Mouse (Mus musculus): Measurements from ENCODE around the gene Cpn1.

The Cpn1 gene

GRCm38 (mm10) chr19:43981992-43982391 lies 4.4 kb downstream of the Cpn1 start:
- DNase-seq (ENCODE audit: low read depth, low spot score), result no peak

GRCm38 (mm10) chr19:43980711-43981110 lies 5.6 kb downstream of the Cpn1 start:
- no peak for DNase-seq (ENCODE audit: low read depth, low spot score)

- DNase-seq (ENCODE audit: low read depth, low spot score), result no peak
Measured at GRCm38 (mm10) chr19:43977799-43978198, 8.6 kb downstream of the Cpn1 start.

GRCm38 (mm10) chr19:43976661-43977060 lies 9.7 kb downstream of the Cpn1 start:
- no peak for DNase-seq (ENCODE audit: low read depth, low spot score)

- no peak for DNase-seq (ENCODE audit: low read depth, low spot score)
Measured at GRCm38 (mm10) chr19:43974221-43974620, 12.1 kb downstream of the Cpn1 start.

GRCm38 (mm10) chr19:43973711-43974110 lies 12.6 kb downstream of the Cpn1 start:
- DNase-seq (ENCODE audit: low read depth, low spot score), result no peak

- no peak for DNase-seq (ENCODE audit: low read depth, low spot score)
Measured at GRCm38 (mm10) chr19:43972129-43972528, 14.2 kb downstream of the Cpn1 start.

GRCm38 (mm10) chr19:43968436-43969026 lies 17.8 kb downstream of the Cpn1 start:
- DNase-seq (ENCODE audit: low read depth, low spot score), result no peak

GRCm38 (mm10) chr19:43966481-43966880 lies 19.9 kb downstream of the Cpn1 start:
- DNase-seq (ENCODE audit: low read depth, low spot score), result no peak

GRCm38 (mm10) chr19:43965496-43966085 lies 20.8 kb downstream of the Cpn1 start:
- DNase-seq (ENCODE audit: low read depth, low spot score), result no peak

GRCm38 (mm10) chr19:43962795-43963194 lies 23.6 kb downstream of the Cpn1 start:
- DNase-seq (ENCODE audit: low read depth, low spot score), result peak; percentile 47

GRCm38 (mm10) chr19:43961185-43961584 lies 25.2 kb downstream of the Cpn1 start:
- peak; percentile 53 for DNase-seq (ENCODE audit: low read depth, low spot score)

- no peak for DNase-seq (ENCODE audit: low read depth, low spot score)
Measured at GRCm38 (mm10) chr19:43960014-43960413, 26.3 kb downstream of the Cpn1 start.

GRCm38 (mm10) chr19:43959162-43959561 lies 27.2 kb downstream of the Cpn1 start:
- peak; percentile 79 for DNase-seq (ENCODE audit: low read depth, low spot score)

GRCm38 (mm10) chr19:43957881-43958280 lies 28.5 kb downstream of the Cpn1 start:
- DNase-seq (ENCODE audit: low read depth, low spot score), result no peak

GRCm38 (mm10) chr19:43957402-43957801 lies 29.0 kb downstream of the Cpn1 start:
- no peak for DNase-seq (ENCODE audit: low read depth, low spot score)

GRCm38 (mm10) chr19:43955266-43955665 lies 31.1 kb downstream of the Cpn1 start:
- DNase-seq (ENCODE audit: low read depth, low spot score), result no peak

GRCm38 (mm10) chr19:43954864-43955263 lies 31.5 kb downstream of the Cpn1 start:
- DNase-seq (ENCODE audit: low read depth, low spot score), result no peak

- peak; percentile 43 for DNase-seq (ENCODE audit: low read depth, low spot score)
Measured at GRCm38 (mm10) chr19:43952936-43953335, 33.4 kb downstream of the Cpn1 start.

GRCm38 (mm10) chr19:43949111-43949810 lies 37.1 kb downstream of the Cpn1 start:
- no peak for DNase-seq (ENCODE audit: low read depth, low spot score)

GRCm38 (mm10) chr19:43944566-43944965 lies 41.8 kb downstream of the Cpn1 start:
- no peak for DNase-seq (ENCODE audit: low read depth, low spot score)

GRCm38 (mm10) chr19:43943076-43943475 lies 43.3 kb downstream of the Cpn1 start:
- DNase-seq (ENCODE audit: low read depth, low spot score), result no peak
